Mouse (Mus musculus): ENCODE measurements around the gene Fstl4. TPM values are rescaled to one million over a fixed set of nuclear protein-coding genes. Genes with fewer than 3 reads are reported as not detected.
A peak's percentile ranks its signal among the peaks of the same experiment; 100 is the strongest.
"Not testable (repeated sequence)": the region's sequence is repeated elsewhere in the genome, so short reads cannot be mapped to it uniquely, and the experiment has no call there.

Gene Fstl4
- total and polyA plus RNA-seq, 2 experiments from 2014 or later = 10.9 to 11.3 TPM

- ATAC-seq = no peak
- no peak for DNase-seq (ENCODE audit: low spot score)
- H3K9ac ChIP-seq (replicated peaks; ENCODE audit: low read length) = no peak overlapping the region
- 61% methylated on average over 2 of the region's 2 CpGs for WGBS
- no peak overlapping the region for H3K4me2 ChIP-seq (ENCODE audit: low read depth, low read length)
- no peak overlapping the region for H3K4me3 ChIP-seq (ENCODE audit: low read length)
- H3K9me3 ChIP-seq (ENCODE audit: low read length) = 0 out of 2 replicates have a peak, but pooled peaks cover 3% of the 10 kb centered on the region
- no peak for TF ChIP-seq CTCF (IDR thresholded peaks at IDR 0.05; ENCODE audit: low read depth)
- H3K4me1 ChIP-seq (ENCODE audit: insufficient read depth, low read length) = no peaks in the 10 kb centered on the region
- H3K36me3 ChIP-seq (ENCODE audit: insufficient read depth, low read length) = no peaks in the 10 kb centered on the region
- H3K27ac ChIP-seq = no peak overlapping the region
- H3K27me3 ChIP-seq (ENCODE audit: insufficient read depth, low read length) = no peaks in the 10 kb centered on the region
Measured at GRCm38 (mm10) chr11:53166478-53166877, 402.0 kb downstream of the Fstl4 start.

DNA sequence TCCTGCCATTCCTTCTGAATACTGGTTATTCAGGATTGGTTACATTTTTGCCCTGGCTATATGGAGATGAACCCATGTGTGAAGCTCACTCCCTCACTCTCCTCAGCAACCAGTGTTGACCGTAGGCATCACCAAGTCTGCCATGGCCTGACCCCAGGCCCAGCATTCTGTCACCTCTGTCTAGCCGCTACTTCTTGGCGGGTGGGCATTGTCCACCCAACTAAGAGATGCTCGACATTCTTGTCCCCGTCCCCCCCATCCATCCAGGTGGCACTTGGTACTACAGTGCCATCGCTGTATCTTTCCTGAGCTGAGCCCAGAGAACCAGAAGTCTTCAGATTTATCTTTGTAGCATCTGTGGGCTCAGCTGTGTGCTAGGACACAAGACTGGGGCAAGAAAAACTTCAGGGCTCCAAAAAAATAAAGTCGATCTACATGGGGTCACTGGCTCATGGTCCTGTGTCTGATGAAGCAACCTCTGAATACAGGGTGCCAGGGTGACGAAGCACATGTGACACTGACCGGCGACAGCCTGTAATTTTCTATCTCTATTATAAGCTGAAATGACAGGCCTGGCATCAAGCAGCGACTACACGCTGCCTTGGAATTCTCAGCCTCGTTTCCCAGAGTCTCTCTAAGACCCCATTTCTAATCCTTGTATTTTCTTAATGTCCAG lies 417.9 kb downstream of the Fstl4 start:
- Histone ChIP-seq H3K4me2 (ENCODE audit: low read depth, low read length) (no peak overlapping the region), H3K4me1 (ENCODE audit: insufficient read depth, low read length) (no peaks in the 10 kb centered on the region), H3K36me3 (ENCODE audit: insufficient read depth, low read length) (no peaks in the 10 kb centered on the region), H3K4me3 (ENCODE audit: low read length) (no peak overlapping the region), H3K27ac (0 out of 2 replicates have a peak overlapping the region, but pooled peaks have one; percentile 36), H3K9me3 (ENCODE audit: low read length) (no peaks in the 10 kb centered on the region), H3K27me3 (ENCODE audit: insufficient read depth, low read length) (no peaks in the 10 kb centered on the region), H3K9ac (replicated peaks; ENCODE audit: low read length) (no peak overlapping the region)
- DNase-seq (ENCODE audit: low spot score) (peak; percentile 23), ATAC-seq (0 out of 2 replicates have a peak, but pooled peaks have one; percentile 55)
- 63% methylated on average over 13 of the region's 13 CpGs for WGBS
- TF ChIP-seq CTCF (IDR thresholded peaks at IDR 0.05; ENCODE audit: low read depth) = no peak

DNA sequence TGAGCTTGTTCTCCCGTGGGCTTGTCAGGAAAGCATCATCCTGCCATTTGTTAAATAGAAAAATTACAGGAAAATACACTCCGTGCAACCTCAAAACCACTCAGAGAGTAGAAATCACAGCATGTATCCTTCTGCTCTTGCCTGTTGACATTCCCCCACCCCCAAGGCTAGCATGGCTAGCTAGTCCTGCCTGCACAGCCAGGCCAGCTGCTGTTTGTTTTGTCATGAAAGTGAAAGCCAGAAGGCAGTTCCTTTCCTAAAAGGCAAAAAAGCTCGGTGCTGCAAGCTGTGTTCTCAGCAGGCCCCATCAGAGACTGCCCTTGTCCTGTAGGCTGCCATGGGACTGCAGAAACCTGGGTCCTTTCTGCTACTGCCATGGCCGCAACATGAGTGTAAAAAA lies 418.4 kb downstream of the Fstl4 start:
- H3K9ac ChIP-seq (replicated peaks; ENCODE audit: low read length) = no peak overlapping the region
- H3K4me2 ChIP-seq (ENCODE audit: low read depth, low read length) = no peak overlapping the region
- WGBS = 26% methylated on average over 4 of the region's 4 CpGs

DNA sequence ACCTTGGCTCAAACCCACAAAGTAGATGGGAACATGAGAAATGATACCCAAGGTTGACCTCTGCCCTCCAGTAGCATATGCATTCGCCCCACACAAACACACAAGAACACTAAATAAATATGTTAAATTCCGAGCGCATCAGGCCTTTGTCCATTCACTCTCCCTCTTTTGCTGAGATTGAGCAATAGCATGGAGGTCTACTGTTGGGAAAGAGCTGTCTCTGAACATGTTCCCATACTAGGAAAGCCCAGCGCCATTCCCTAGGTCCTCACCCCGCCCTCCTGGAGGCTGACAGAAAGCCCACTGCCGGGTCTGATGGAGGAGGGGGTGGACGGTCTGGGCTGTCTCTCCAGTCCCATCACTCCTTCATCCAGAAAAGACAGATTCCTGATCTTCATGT lies 419.6 kb downstream of the Fstl4 start:
- Histone ChIP-seq H3K4me2 (ENCODE audit: low read depth, low read length) (no peak overlapping the region), H3K9me3 (ENCODE audit: low read length) (no peaks in the 10 kb centered on the region), H3K4me3 (ENCODE audit: low read length) (no peak overlapping the region), H3K27ac (no peak overlapping the region), H3K36me3 (ENCODE audit: insufficient read depth, low read length) (no peaks in the 10 kb centered on the region), H3K9ac (replicated peaks; ENCODE audit: low read length) (no peak overlapping the region), H3K4me1 (ENCODE audit: insufficient read depth, low read length) (no peaks in the 10 kb centered on the region), H3K27me3 (ENCODE audit: insufficient read depth, low read length) (no peaks in the 10 kb centered on the region)
- ATAC-seq = no peak
- DNase-seq (ENCODE audit: low spot score) = no peak
- no peak for TF ChIP-seq CTCF (IDR thresholded peaks at IDR 0.05; ENCODE audit: low read depth)
- WGBS = 88% methylated on average over 7 of the region's 7 CpGs

More for the DNA sequence above, 418.4 kb downstream of the Fstl4 start:
- H3K9me3 ChIP-seq (ENCODE audit: low read length) = no peaks in the 10 kb centered on the region
- no peak overlapping the region for H3K4me3 ChIP-seq (ENCODE audit: low read length)
- DNase-seq (ENCODE audit: low spot score) (peak; percentile 54), ATAC-seq (0 out of 2 replicates have a peak, but pooled peaks have one; percentile 56)
- no peaks in the 10 kb centered on the region for H3K27me3 ChIP-seq (ENCODE audit: insufficient read depth, low read length)
- no peaks in the 10 kb centered on the region for H3K36me3 ChIP-seq (ENCODE audit: insufficient read depth, low read length)
- no peaks in the 10 kb centered on the region for H3K4me1 ChIP-seq (ENCODE audit: insufficient read depth, low read length)
- no peak for TF ChIP-seq CTCF (IDR thresholded peaks at IDR 0.05; ENCODE audit: low read depth)
- H3K27ac ChIP-seq = peak overlapping the region; percentile 36; the same call in 1 of the 2 replicates

DNA sequence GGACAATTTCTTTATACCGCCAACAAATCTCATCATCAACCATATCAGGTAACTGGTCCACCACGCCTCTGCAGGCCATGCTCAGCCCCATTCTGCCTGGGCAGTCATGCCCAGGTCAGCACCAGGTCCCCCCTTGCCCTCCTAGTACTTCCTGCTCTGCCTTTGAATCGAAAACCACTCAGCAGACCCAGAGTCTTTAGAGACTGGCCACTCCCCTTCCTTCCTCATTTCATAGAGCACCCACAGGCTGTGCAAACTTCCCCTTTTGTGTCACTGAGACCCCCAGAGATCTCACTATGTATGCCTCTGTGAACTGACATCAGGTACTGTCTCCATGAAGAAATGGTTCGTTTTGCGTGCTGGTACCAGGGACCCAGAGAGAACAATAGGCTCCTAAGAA lies 420.3 kb downstream of the Fstl4 start:
- Histone ChIP-seq H3K4me2 (ENCODE audit: low read depth, low read length) (no peak overlapping the region), H3K27ac (no peak overlapping the region), H3K36me3 (ENCODE audit: insufficient read depth, low read length) (no peaks in the 10 kb centered on the region), H3K9me3 (ENCODE audit: low read length) (no peaks in the 10 kb centered on the region), H3K4me1 (ENCODE audit: insufficient read depth, low read length) (no peaks in the 10 kb centered on the region), H3K4me3 (ENCODE audit: low read length) (no peak overlapping the region), H3K9ac (replicated peaks; ENCODE audit: low read length) (no peak overlapping the region), H3K27me3 (ENCODE audit: insufficient read depth, low read length) (no peaks in the 10 kb centered on the region)
- no peak for TF ChIP-seq CTCF (IDR thresholded peaks at IDR 0.05; ENCODE audit: low read depth)
- ATAC-seq (no peak), DNase-seq (ENCODE audit: low spot score) (no peak)
- 72% methylated on average over 5 of the region's 5 CpGs for WGBS

DNA sequence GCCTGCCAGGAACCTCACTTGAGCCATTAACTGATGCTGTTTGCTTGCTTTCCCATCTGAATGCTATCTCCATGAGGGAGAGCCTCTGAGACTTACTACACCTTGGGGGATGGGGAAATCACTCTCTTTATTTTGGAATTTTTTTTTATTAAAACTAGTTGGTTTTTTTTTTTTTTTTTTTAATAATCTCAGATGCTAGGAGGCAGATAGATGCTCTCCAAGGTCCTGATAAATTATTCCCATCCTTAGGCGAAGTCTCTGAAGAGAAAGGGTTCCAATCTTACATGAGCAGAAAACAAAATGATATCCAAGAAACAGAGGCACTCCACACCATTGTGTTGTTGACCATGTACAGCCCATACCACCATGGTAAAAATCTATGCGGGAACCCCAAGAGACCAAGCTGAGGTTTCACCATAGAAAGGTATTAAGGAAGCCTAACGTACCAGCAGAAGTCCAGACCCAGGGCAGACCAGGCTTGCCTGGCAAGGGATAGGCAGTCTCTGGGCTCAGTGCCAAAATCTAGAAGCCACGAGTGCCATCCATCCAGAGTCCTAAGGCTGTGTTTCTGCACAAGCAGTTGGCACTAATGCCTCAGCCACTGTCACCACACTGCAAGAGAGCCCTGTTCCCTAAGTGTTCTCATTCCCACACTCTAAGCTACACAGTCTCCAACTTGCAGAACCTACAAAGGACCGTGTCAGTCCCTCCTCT lies 423.1 kb downstream of the Fstl4 start:
- no peaks in the 10 kb centered on the region for H3K4me1 ChIP-seq (ENCODE audit: insufficient read depth, low read length)
- WGBS = 62% methylated on average over 5 of the region's 5 CpGs
- no peak overlapping the region for H3K9ac ChIP-seq (replicated peaks; ENCODE audit: low read length)
- no peak overlapping the region for H3K27ac ChIP-seq
- H3K27me3 ChIP-seq (ENCODE audit: insufficient read depth, low read length) = no peaks in the 10 kb centered on the region
- no peaks in the 10 kb centered on the region for H3K36me3 ChIP-seq (ENCODE audit: insufficient read depth, low read length)
- no peak overlapping the region for H3K4me2 ChIP-seq (ENCODE audit: low read depth, low read length)
- no peaks in the 10 kb centered on the region for H3K9me3 ChIP-seq (ENCODE audit: low read length)
- peak; percentile 56 for DNase-seq (ENCODE audit: low spot score)
- H3K4me3 ChIP-seq (ENCODE audit: low read length) = no peak overlapping the region
- ATAC-seq = no peak
- no peak for TF ChIP-seq CTCF (IDR thresholded peaks at IDR 0.05; ENCODE audit: low read depth)

DNA sequence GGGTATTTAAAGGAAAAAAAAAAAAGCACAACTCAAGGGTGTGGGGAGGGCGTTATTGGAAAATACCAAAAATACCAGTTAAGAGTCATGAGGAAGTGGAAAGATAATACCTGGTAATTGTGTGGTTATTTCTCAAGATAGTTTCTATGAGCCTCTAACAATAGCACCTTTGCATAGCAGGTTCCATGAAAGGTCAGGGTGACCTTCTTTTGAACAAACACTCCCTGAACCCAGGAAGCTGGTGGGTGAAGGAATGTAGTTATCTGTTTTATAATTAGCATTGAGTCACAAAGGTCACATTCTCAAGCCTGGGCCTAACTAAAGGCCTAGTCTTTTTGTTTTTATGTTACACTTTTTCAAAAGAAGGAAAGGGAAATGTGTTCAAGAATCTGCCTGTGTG lies 432.1 kb downstream of the Fstl4 start:
- 100% methylated on average over 1 of the region's 1 CpGs for WGBS
- H3K36me3 ChIP-seq (ENCODE audit: insufficient read depth, low read length); H3K4me2 ChIP-seq (ENCODE audit: low read depth, low read length); H3K9me3 ChIP-seq (ENCODE audit: low read length); H3K27ac ChIP-seq; H3K4me1 ChIP-seq (ENCODE audit: insufficient read depth, low read length); H3K27me3 ChIP-seq (ENCODE audit: insufficient read depth, low read length); DNase-seq (ENCODE audit: low spot score); ATAC-seq; H3K4me3 ChIP-seq (ENCODE audit: low read length); H3K9ac ChIP-seq (replicated peaks; ENCODE audit: low read length): not testable (repeated sequence)
